Mouse (Mus musculus): ENCODE results near the gene Ndufs7.
"Not testable (repeated sequence)": the region's sequence is repeated elsewhere in the genome, so short reads cannot be mapped to it uniquely, and the experiment has no call there.

The Ndufs7 gene

DNA sequence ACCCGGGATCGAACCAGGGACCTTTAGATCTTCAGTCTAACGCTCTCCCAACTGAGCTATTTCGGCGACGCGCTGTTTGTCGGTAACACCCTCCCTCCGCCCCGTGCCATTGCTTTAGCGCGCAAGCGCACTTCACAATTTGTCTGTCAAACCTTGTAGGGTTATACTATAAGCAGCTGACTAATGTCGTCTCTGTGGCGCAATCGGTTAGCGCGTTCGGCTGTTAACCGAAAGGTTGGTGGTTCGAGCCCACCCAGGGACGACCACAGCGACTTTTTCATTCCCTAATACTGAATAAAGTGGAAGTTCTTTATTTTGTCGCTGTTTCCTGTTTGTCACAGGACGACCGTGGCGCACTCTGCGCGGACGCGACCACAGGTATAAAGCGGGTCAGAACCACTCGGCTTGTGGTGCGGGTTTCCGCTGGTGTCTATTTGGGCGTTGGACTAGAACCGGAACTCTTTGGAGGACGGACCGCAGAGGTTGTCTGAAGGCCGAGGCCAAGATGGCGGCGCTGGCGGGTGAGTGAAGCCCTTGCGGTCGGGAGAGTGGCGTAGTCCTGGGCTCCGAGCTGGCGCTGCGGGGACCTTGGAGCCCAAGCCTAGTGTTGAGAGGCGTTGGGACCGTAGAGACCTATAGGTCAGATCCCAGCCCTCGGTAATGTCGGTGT lies at the start of gene Ndufs7:
Ndufs7 (plus strand) TSS at position 151 of the 670 bp plus-strand sequence.
- DNase-seq: peak; percentile 97

DNA sequence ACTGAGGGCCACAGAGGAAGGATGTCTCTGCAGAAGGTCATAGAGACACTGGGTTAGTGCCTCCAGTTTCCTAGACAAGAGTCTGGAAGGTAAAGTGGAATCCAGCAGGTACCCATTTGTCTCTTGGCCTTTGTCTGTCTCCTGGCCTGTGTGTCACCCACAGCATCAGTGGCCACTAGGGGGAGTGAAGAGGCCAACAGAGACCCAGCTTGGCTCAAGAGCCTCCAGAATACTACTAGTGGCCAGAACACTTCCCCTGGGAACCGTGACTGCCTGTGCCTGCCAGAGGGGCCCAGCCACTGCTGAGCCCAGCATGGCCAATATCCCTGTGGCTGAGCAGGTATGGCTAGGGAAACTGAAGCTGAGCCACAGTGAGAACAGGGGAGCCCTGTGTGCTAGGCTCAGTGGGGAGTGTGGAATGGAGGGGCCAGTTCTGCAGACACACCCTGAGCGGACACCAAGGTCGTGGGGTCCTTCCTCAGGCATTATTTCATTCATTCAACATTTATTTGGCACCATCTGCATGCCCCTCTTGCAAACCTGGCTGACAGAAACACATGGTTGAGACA lies 49.4 kb upstream of the Ndufs7 start:
- DNase-seq: peak; percentile 82

DNA sequence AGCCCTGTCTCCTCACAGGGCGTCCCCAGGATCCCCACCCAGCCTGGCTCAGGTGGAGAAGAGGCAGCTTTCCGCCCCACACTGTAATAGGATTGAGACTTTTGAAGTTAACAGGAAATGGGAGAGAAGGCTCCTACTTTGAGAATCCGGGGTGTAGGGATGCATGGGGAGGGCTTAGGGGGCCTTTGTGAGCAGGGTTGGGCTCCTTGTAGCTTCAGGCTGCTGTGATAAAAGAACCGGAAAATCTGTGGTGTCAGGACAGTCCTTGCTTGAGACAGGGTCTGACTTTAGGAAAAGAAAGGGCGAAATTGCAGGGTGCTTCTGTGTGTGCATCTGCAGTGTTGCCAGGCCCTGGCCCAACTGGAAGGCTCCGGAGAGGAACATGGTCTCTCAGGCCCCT lies 48.4 kb upstream of the Ndufs7 start:
- no peak for DNase-seq

DNA sequence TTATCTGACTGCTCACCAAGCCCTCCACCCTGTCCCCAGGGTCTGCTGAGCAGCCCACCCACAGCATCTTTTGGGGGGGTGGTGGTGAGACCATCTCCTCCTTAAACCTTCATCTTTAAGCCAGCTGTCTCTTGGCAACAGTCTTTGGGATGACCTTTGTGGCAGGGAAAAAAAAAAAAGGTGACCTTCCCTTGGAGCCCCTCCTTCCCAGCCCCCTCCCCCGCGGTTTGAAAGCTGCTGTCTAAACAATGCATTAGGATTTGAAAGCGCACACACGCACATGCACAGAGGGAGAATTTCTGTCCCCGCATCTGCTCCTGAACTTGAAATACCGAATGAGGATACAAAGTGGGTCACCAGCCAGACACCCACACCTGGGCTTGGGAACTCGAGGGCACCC lies 44.9 kb upstream of the Ndufs7 start:
- no peak for DNase-seq

DNA sequence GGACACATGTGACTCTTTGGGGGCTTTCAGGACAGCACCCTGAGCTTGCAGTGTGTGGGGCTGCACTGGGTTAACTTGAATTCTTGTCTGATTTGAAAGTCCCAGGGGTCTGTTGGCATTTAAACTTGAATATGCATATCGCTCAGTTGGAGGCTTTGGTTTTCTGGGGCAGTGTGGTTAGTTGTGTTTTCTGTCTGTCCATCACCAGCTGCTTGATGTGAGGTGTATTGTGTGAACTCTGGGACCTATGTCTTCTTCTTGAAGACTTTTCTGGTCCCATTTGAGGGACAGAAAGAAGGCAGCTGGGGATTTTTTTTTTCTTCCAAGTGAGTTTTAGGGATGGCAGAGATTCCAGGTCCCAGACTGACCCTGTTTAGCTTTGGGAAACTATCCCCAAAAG lies 41.7 kb upstream of the Ndufs7 start:
- DNase-seq: no peak

DNA sequence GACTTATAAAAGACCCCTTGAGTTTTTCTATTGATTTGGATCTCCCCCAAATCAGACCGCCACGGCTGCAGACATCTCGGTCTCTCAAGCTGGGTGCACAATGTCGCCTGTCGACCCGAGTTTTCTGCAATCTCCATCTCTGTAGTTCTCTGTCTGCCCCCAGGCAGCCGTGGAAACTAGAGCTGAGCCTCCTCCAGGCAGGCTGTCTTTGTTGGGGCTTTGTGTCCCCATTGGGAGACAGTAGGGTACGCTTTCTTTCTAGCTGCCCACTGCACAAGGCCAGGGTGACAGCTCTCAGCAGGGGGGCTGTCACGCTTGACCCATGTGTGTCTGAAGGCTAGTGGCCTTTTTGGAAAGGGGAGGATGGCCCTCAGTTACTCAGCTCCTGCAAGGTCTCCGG lies 41.2 kb upstream of the Ndufs7 start:
- no peak for DNase-seq

DNA sequence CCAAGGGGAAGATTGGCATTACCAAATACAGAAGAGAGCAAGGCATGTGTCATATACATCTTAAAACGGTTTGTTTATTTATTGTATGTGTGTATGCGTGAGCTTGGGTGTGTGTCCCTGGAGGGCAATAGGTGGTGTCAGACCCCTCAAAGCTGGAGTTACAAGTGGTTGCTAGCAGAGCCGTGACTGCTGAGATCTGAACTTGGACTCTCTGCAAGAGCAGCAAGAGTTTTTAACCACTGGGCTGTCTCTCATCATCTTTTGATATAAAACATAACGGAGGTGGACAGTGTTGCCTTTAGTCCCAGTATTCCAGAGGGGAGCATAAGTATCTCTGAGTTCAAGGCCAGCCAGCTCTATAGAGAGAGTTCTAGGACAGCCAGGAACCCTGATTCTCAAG lies 40.7 kb upstream of the Ndufs7 start:
- no peak for DNase-seq

DNA sequence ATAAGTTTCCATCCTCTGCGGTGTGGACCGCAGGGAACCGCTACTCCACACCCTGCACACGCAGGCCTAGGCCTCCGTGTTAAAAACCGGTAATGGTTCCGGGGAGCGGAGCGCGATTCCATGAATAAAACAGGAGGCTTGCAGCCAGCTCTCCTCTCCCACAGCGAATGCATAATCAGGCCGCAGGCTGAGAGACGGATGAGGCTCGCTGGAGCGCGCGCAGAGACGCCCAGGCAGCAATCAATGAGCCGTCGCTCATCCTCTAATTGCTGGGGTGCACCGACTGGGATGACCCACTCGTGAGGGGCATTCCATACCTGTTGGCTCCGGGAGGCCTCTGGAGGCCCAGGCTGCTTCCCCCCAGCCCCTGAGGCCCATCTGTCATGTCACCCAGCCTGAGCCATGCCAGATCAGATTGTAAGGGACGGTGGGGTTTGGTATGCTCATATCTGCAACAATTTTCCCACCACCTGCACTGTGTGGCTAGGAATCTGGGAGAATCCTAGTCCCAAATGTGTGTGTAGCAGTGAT lies 40.0 kb upstream of the Ndufs7 start:
- no peak for DNase-seq

DNA sequence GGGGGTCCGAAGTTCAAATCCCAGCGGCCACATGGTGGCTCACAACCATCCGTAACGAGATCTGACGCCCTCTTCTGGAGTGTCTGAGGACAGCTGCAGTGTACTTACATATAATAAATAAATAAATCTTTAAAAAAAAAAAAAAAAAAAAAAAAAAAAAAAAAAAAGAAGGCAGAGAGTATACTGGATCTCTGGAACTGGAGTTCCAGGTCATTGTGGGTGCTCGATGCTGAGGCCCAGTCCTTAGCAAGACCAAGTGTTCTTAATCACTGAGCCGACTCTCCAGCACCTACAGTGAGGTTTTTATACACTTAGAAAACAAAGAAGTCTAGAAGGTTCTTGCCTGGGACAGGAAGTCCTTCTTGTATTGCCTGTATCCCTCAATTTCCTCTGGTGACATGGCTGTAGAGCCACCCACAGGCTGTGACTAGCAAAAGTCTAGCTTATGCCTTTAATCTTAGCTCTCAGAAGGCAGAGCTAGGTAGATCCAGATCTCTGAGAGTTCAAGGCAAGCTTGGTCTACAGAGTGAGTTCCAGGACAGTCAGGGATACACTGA lies 37.3 kb upstream of the Ndufs7 start:
- DNase-seq: not testable (repeated sequence)

DNA sequence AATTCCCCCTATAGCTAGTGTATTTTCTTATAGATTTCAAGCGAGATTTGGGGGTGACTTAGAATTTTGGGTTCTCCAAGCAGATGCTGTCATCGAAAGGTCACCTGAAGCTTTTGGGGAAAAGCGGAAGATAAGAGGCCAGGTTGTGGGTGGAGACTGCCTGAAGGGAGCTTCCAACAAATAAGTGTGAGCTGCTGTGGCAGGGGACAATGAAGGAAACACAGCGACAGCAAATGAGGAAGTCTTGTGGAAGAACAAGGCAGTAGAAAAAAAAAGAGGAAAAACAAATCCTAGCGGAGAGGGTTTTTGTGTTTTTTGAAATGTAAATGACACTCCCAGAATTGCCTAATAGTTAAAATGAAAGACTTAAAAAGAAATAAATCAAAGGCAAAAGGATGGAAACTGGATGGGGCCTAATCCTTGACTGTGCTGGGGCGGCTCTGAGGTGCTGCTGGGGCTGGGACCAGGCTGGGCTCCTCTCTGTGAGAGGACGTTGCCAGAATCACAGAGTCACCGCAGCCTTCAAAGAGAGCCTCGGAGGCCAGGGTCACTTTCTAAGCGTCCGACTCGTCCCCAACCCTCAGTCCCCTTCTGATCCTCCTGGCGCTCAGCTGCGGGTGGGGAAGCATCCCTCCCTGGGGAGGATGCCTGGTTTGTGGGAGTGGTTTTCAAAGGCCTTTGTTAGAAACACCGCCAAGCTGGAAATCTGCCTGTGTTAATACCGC lies 33.7 kb upstream of the Ndufs7 start:
- DNase-seq: no peak

DNA sequence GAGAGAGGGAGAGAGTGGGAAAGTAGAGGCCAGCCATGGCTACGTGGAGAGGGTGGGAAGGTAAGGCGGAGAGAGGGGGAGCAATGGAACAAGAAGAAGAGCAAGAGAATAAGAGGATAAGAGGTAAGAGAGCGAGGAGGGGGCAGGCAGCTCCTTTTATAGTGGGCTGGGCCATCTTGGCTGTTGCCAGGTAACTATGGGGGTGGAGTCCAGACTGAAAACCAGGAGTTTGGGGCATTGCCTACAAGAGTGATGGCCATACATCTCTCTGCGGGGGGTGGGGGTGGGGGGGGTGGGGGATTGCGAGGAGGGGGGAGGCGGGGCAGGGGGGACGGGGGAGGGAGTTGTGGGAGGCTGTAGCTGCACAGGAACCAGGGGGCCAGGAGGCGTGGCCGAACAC lies 28.2 kb upstream of the Ndufs7 start:
- DNase-seq: no peak

DNA sequence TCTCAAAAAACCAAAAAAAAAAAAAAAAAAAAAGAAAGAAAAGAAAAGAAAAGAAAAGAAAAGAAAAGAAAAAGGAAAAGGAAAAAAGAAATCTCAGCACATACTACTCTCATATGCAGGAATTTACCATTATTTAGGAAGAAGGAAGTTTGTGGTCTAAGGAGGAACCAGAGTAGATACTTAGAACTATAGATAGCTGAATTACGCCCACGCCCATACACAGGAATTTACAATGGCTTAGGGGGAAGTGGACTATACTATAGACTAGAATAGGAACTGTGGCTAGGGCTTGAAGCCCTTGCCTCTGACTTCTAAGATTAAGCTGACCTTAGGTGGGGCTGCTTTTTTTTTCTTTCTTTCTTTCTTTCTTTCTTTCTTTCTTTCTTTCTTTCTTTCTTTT lies 25.8 kb upstream of the Ndufs7 start:
- not testable (repeated sequence) for DNase-seq

DNA sequence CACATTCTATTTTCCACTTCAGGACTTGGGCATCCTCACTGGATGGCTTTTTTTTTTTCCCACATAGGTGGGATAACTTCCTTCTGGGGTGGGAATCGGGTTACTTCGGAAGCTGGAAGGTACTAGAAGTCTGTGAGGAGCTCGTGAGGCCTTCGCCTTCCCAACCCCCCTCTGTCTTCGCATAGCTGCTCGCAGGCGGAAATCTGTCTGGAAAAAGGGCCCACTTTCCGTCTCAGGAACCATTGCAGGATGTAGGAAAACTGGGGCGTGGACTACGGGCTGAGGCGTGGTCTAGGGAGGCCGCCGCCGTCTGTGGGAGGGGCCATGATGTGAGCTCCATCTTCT lies 22.9 kb upstream of the Ndufs7 start:
- no peak for DNase-seq

DNA sequence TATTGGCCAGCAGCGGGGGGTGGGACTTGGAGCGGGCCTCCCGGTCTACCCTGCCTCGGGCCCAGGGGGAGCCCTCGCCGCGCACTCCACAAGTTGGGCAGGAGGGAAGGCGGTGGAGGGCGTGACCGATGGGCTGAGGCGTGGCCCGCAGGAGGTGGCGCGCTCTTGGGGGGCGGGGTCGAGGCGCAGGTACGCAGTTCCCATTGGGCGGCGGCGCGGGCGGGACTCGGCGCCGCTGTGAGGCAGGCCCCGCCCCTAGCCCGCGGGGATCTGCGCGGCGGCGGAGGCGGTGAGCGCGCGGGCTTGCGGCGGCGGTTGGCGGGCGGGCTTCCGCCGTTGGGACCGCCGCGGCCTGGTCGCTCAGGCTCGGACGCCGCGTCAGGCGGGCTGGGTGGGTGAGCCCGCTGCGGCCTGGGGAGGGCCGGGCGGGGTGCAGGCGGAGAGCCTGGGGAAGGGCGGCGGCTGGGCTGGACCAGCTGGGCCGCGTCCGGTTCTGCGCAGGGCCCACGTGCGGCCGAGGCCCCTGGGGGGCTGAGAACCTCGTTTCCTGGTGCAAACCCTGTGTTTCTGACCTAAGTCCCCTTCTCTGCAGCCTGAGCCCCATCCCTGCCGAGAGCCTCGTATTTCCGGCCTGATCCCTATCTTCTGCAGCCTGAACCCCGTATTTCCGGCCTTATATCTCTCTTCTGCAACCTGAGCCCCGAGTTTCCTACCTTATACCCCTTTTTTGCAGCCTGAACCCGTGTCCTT lies 22.3 kb upstream of the Ndufs7 start, which contains the start of gene Mum1:
Mum1 (plus strand) TSS at position 19 of the 750 bp plus-strand sequence.
- DNase-seq: peak; percentile 99

DNA sequence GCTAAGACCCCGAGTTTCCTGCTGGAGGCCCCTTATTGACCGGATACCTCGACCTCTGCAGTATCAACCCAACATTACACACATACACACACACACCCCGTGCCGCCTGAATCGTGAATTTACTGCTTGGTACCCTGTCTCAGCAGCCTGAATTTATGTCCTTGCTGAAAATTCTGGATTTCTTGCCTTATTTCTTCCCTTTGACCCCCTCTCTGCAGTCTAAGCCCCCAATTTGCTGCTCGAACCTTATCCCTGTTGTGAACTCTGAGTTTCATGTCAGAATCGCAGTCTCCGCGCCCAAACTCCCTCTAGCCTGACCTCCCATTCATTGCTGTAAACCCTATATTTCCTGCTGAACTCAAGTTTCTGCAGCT lies 21.8 kb upstream of the Ndufs7 start:
- no peak for DNase-seq

DNA sequence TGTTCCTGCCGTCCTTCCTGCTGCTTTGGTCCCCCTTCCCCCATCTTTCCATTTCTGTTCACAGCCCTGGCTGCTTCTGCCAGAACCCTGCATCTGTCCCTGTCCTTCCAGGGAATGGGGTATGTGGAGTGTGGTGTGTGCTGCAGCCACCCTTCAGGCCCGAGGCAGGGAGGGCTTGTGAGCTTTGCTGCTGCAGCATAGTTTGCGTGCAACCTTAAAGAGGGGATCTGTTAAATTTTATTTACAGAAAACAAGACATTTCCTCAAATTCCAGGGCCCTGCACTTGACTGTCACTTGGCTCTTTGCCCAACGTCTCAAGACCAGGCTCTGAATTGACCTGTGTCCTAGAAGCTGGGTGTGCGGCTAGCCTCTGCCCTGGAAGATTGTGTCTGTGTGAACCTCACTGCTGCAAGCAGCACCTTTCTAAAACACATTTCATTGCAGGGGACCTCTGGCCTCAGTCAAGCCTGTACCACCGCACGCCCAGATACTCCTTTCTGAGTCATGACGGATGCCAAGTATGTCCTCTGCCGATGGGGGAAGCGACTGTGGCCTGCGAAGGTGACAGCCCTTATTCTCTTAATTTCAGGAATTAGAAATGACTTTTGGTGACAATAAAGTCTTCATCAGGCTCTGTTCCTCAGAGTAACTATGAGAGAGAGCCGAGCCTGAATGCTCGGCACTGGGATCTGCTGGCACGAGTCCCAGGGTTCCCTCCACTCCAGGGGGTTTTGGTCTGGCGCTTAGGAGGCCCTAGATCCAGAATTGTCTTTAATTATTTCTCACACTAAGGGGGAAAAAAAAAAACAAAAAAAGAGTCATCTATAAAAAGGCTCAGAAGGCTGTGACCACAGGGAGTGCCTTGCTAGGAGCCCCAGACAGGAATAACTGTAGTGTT lies 20.8 kb upstream of the Ndufs7 start:
- no peak for DNase-seq

DNA sequence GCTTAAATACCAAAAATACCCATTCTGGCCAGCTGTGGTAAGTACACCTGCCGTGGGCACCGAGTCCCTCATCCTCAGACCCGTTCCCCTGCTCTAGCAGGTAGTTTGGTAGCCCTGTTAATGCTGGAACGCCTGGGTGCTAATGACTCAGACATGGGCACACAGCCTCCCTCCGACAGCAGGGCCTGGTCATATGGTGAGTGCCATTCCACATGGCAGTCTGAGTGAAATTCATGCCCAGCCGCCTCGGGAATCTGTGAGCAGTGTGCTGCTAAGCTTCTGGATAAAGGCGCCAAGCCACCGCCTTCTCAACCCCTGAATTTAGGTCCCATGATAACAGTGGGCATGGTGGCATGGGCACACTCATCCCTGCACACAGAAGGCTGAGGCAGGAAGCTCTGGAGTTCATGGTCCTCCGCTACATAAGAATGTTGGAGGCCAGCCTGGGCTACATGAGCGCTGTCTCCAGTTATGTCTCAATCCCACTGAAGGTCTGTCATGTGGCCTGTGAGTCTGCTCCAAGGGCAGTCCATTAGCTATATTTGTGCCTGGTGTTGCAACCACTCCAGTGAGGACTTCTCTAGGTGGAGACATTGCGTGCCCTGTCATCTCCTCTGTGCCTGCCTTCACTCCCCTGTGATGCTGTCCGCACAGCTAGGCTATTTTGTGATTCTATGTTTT lies 12.6 kb upstream of the Ndufs7 start:
- DNase-seq: no peak

DNA sequence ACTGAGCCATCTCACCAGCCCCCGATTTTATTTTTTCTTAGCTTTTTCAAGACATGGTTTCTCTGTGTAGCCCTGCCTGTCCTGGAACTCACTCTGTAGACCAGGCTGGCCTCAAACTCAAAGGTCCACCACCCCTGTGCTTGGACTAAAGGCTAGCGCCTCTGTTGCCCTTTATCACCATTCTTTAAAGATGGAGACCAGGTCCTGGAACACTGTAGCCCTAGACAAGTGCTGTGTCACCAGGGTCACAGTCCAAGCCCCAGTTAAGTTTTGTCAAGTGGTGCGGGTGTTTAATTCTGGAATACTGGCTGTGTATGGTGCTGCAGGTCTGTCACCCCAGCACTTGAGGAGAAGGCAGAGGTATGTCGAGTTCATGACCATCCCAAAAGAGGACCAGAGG lies 11.9 kb upstream of the Ndufs7 start:
- no peak for DNase-seq

DNA sequence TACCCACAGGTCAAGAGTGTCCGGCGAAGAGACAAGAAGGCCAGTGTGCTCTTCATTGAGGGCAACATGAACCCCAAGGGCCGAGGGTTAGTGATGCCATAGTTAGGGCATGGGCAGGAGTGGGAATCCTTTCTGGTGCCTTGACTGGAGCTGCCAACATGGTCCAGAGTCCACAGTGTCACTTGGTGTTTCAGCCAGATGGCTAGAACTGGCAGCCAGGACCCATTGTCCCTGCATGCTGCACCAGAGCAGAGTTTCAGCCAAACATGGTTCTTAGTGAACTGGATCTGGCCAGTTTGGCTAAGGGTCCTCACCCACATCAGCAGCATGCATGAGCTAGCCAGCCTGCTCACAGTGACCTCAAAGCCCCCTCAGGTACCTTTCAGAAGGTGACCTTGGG lies 10.6 kb upstream of the Ndufs7 start:
- no peak for DNase-seq

DNA sequence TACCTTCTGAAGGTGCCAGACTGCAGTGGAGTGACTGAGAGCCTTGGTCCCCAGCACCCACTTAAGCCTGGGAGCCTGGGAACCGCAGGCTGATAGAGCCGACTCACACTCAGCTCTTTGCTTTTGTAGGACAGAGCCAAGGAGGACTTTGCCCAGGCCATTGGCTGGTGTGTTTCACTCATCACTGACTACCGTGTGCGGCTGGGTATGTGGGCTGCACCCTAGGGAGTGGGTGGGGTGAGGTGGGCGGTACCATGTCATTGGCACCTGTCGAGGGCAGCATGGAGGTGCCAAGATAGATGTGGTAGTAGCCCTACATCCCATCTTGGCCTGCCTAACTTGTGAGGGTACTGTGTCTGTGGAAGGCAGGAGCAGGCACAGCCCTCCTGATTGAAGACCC lies 9.1 kb upstream of the Ndufs7 start:
- DNase-seq: no peak

DNA sequence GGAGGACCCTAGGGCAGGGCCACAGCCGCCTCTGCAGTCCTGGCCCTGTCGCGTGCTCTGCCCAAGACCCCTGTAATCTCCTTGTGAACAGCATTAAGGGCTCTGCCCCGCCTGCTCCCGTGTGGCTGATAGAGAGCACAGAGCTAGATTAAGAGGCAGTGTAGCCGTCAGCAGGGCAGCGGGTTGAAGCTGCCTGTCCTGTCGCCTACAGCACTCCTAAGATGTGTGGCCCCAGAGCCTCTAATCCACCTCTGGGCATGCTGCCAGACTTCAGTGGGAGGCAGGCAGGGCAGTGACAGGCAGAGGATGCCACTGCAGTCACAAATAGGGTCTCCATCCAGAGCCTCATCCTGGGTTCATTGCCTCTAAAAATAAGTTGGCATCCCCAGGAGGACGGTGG lies 6.8 kb upstream of the Ndufs7 start:
- DNase-seq: no peak

DNA sequence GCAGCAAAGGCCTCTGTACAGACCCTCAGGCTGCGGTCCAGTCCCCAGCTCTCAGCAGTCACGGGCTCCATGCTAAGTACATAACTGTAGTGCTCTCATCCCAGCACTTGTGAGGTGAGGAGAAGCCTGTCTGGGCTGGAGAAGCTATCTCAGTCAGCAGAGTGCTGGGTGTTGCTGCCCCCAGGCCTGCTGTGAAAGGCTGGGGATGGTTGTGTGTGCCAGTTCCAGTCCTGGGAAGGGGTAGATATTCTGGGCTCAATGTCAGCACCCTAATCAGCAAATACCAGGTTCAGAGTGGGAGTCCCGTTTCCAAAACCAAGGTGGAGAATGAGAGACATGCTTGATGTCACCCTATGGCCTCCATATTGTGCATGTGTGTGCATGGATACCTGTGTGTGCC lies 6.3 kb upstream of the Ndufs7 start:
- no peak for DNase-seq

All from cerebellum, adult 11 months (tissue).